Mouse (Mus musculus): ENCODE results near the gene Cdh12. TPM values are rescaled to one million over a fixed set of nuclear protein-coding genes. Genes with fewer than 3 reads are reported as not detected.
A peak's percentile ranks its signal among the peaks of the same experiment; 100 is the strongest.
"Not testable (repeated sequence)": the region's sequence is repeated elsewhere in the genome, so short reads cannot be mapped to it uniquely, and the experiment has no call there.

The Cdh12 gene
- total RNA-seq, 2 experiments from 2014 or later = not detected

- no peak for ATAC-seq (replicated peaks; ENCODE audit: poor library complexity)
These were observed 620.2 kb downstream of the Cdh12 start for GRCm38 (mm10) chr15:21069264-21069663.

GRCm38 (mm10) chr15:21092824-21093223 is 643.8 kb downstream of the Cdh12 start:
- ATAC-seq (replicated peaks; ENCODE audit: poor library complexity) = no peak

GRCm38 (mm10) chr15:21109009-21109841 is 660.2 kb downstream of the Cdh12 start:
- no peak for ATAC-seq (replicated peaks; ENCODE audit: poor library complexity)

- no peak for ATAC-seq (replicated peaks; ENCODE audit: poor library complexity)
These were observed 660.9 kb downstream of the Cdh12 start for GRCm38 (mm10) chr15:21109889-21110500.

GRCm38 (mm10) chr15:21110874-21111603 is 662.0 kb downstream of the Cdh12 start:
- ATAC-seq (replicated peaks; ENCODE audit: poor library complexity) = no peak

- ATAC-seq (replicated peaks; ENCODE audit: poor library complexity) = peak; percentile 75
These were observed 665.7 kb downstream of the Cdh12 start for GRCm38 (mm10) chr15:21114775-21115174.

- ATAC-seq (replicated peaks; ENCODE audit: poor library complexity) = no peak
These were observed 681.6 kb downstream of the Cdh12 start for GRCm38 (mm10) chr15:21130660-21131059.

- no peak for ATAC-seq (replicated peaks; ENCODE audit: poor library complexity)
These were observed 683.9 kb downstream of the Cdh12 start for GRCm38 (mm10) chr15:21132999-21133398.

- no peak for ATAC-seq (replicated peaks; ENCODE audit: poor library complexity)
These were observed 697.8 kb downstream of the Cdh12 start for GRCm38 (mm10) chr15:21146896-21147295.

GRCm38 (mm10) chr15:21153602-21154001 is 704.5 kb downstream of the Cdh12 start:
- ATAC-seq (replicated peaks; ENCODE audit: poor library complexity) = no peak

GRCm38 (mm10) chr15:21179727-21180126 is 730.7 kb downstream of the Cdh12 start:
- ATAC-seq (replicated peaks; ENCODE audit: poor library complexity) = no peak

GRCm38 (mm10) chr15:21180191-21180590 is 731.1 kb downstream of the Cdh12 start:
- no peak for ATAC-seq (replicated peaks; ENCODE audit: poor library complexity)

- ATAC-seq (replicated peaks; ENCODE audit: poor library complexity) = no peak
These were observed 736.7 kb downstream of the Cdh12 start for GRCm38 (mm10) chr15:21185799-21186198.

- ATAC-seq (replicated peaks; ENCODE audit: poor library complexity) = not testable (repeated sequence)
These were observed 761.0 kb downstream of the Cdh12 start for GRCm38 (mm10) chr15:21210089-21210488.

GRCm38 (mm10) chr15:21223006-21223405 is 773.9 kb downstream of the Cdh12 start:
- ATAC-seq (replicated peaks; ENCODE audit: poor library complexity) = no peak

GRCm38 (mm10) chr15:21261318-21261717 is 812.3 kb downstream of the Cdh12 start:
- no peak for ATAC-seq (replicated peaks; ENCODE audit: poor library complexity)

GRCm38 (mm10) chr15:21269856-21270255 is 820.8 kb downstream of the Cdh12 start:
- no peak for ATAC-seq (replicated peaks; ENCODE audit: poor library complexity)

- no peak for ATAC-seq (replicated peaks; ENCODE audit: poor library complexity)
These were observed 848.0 kb downstream of the Cdh12 start for GRCm38 (mm10) chr15:21297051-21297450.

GRCm38 (mm10) chr15:21315457-21315856 is 866.4 kb downstream of the Cdh12 start:
- ATAC-seq (replicated peaks; ENCODE audit: poor library complexity) = no peak

GRCm38 (mm10) chr15:21343853-21344252 is 894.8 kb downstream of the Cdh12 start:
- ATAC-seq (replicated peaks; ENCODE audit: poor library complexity) = no peak

GRCm38 (mm10) chr15:21344323-21344722 is 895.3 kb downstream of the Cdh12 start:
- no peak for ATAC-seq (replicated peaks; ENCODE audit: poor library complexity)

- ATAC-seq (replicated peaks; ENCODE audit: poor library complexity) = no peak
These were observed 895.7 kb downstream of the Cdh12 start for GRCm38 (mm10) chr15:21344749-21345148.
